Mouse (Mus musculus) bone marrow, adult 2 months (tissue): Measurements from ENCODE around the gene Gm15517.

Experiments used
- CTCF ChIP-seq: fragments of 200-500 bp; IDR thresholded peaks from 2 replicates; pipeline ENCODE4 v1.5.1; 2011; ENCODE audit warnings: low read length, control low read depth; ENCODE audit not compliant: control insufficient read depth, insufficient read depth
- POLR2A ChIP-seq: fragments of 200-500 bp; IDR thresholded peaks from 2 replicates; pipeline ENCODE4 v1.6.1; 2011; ENCODE audit warnings: low read depth, mild to moderate bottlenecking, control low read depth, low read length, borderline replicate concordance; ENCODE audit not compliant: control insufficient read depth

GRCm38 (mm10) chr7:44310285-44310877 is 49.1 kb downstream of the Gm15517 start:
- TF ChIP-seq CTCF (no peak), POLR2A (no peak)
